Mouse (Mus musculus) gastrocnemius, postnatal 4 days (tissue): ENCODE data around the gene Bmp8b. TPM values are rescaled to one million over a fixed set of nuclear protein-coding genes. Genes with fewer than 3 reads are reported as not detected.
A peak's percentile ranks its signal among the peaks of the same experiment; 100 is the strongest.
"Not testable (repeated sequence)": the region's sequence is repeated elsewhere in the genome, so short reads cannot be mapped to it uniquely, and the experiment has no call there.

Experiments
- DNase-seq, 2 experiments: peaks; one replicate each; pipeline ENCODE4 v3.0.0; 2021 to 2022; ENCODE audit warnings: low spot score in 2 of 2, mixed read lengths in 2 of 2
- total RNA-seq, 2 experiments: library from RNA; stranded (reverse); gene quantifications; 2 replicates each; pipeline ENCODE4 v1.2.3; 2021

The Bmp8b gene
- total RNA-seq, 2 experiments from 2014 or later: not detected

DNA sequence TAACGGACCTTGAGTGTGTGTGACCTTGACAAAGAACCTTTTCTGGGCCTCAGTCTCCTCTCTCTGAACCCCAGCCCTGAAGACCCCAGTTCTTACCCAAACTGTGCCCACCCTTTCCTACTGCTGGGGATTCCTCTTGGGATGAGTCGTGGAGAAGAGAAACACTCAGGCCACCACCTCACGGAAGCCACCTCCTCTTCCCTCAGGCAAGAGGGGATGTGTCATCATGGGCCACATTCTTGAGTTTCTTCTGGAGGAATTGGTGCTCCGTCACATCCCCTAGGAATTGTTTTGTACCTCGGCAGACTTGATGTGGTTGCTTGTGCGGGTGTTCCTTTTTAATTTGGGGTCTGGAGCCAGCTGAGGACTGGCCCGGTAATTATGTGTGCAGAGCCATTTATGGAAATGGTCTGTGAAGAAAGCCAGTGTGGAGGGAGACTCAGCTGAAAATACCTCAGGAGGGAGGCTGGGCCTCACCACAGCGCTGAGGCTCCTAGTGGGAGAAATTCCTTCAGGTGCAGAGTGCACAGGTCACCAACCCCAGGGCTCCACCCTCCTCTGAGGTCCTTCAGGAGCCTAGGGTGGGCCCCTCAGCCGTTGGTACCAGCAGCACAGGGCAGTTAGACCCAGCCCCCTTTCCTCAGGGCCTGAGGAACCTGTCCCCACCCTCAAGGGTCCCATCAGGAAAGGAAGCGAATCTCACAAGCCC is 6.5 kb downstream of the Bmp8b start:
- DNase-seq: not testable (repeated sequence)

DNA sequence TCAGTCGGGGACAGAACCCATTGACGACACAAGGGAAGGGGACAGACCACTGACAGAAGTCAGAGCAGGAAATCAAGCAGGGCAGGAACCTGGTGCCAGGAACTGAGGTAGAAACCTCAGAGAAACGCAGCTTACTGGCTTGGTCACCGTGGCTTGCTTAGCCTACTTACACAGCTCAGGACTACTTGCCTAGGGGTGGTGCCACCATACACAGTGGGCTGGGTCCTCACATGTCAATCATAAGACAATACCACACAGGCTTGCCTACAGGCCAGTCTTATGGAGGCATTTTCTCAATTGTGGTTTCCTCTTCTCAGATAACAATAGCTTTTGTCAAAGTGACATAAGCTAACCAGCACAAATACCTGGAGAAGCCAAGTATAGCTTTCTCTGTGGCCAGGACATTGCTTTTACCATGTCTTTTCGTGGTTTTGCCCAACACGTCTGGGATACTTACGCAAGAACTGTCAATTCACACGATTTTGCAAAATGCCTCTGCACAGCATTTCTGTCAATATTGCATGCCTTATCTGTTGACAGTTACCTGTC is 7.3 kb downstream of the Bmp8b start:
- DNase-seq: no peak

- DNase-seq: not testable (repeated sequence)
These were observed 9.7 kb downstream of the Bmp8b start for GRCm38 (mm10) chr4:123114651-123115050.

GRCm38 (mm10) chr4:123116011-123116410 is 11.0 kb downstream of the Bmp8b start, which contains the start of gene Oxct2b:
TSS of gene Oxct2b (plus strand) at chr4:123116266.
- no peak for DNase-seq

- not testable (repeated sequence) for DNase-seq
These were observed 11.7 kb downstream of the Bmp8b start for GRCm38 (mm10) chr4:123116640-123117039.

- no peak for DNase-seq
These were observed 16.3 kb downstream of the Bmp8b start for GRCm38 (mm10) chr4:123121286-123121685.

GRCm38 (mm10) chr4:123126626-123127025 is 21.7 kb downstream of the Bmp8b start:
- DNase-seq: no peak

GRCm38 (mm10) chr4:123127051-123127450 is 22.1 kb downstream of the Bmp8b start:
- no peak for DNase-seq

- DNase-seq: no peak
These were observed 32.6 kb downstream of the Bmp8b start for GRCm38 (mm10) chr4:123137551-123137950.

DNA sequence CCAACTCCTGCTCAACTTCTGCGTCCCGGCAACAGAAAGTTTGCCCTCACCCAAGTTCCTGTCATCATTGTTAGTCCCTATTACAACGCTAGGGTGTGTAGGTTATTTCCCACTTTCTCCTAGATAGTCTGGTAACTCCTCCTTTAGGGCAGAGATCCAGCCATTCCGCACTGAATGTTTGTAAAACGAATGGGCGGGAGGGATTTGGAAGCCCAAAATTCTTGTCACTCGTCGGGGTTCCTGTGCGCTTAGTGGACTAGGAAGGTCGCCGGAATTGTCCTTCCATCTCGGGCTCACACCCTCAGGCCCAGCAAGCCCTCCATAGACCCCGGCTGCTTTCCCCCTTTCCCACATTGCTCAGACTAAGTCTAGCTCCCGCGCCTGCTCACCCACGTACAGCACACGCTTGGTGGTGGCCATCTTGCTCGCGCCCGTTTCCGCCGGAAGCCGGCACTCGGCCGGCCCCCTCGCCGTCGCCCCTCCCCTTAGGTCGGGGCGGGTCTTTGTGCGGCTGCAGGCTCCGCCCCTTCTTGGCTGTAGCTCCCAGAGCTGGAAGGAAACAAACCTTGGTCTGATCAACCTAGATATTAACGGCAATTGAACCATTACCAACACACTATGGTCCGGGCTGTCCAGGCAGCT is 34.7 kb downstream of the Bmp8b start, which contains the start of gene Ppie:
Gene Ppie (minus strand): TSS at position 439 of the 642 bp plus-strand sequence.
- peak; percentile 63 to 82 for DNase-seq

GRCm38 (mm10) chr4:123147446-123148150 is 42.6 kb downstream of the Bmp8b start:
- no peak for DNase-seq

DNA sequence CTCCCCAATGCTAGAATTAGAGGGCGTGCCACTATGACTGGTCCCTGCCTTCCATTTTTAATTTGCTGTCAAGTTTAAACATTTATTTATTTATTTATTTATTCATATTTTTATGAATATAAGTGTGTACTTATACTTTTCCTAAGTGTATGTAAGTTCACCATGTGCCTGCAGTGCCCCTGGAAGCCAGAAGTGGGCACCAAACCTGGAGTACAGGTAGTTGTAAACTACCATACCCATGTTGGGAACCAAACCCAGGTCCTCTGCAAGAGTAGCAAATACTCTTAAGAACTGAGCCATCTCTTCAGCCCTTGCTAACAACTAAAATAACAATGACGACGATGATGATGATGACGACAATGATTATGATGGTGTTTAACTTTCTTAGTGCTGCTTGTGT is 47.0 kb downstream of the Bmp8b start:
- DNase-seq: no peak

- no peak for DNase-seq
These were observed 48.0 kb downstream of the Bmp8b start for GRCm38 (mm10) chr4:123152976-123153375.

DNA sequence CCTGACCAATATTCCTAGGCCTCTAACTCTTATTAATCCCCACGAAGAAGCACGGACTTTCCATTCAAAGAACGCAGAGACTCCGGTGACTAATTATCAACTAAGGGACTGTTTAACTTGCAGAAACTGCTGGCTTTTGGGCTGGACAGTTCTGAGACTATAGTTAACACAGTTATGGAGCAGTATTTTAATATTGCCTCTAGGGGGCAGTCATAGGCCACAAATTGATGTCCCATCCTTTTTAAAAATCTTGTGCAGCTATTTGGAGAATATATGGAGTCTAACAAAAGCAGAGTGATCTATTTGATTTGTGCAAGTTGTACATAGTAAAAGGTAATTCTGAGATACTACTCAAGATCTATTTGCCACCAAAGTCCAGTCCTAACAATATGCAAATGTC is 50.0 kb downstream of the Bmp8b start:
- DNase-seq: no peak

DNA sequence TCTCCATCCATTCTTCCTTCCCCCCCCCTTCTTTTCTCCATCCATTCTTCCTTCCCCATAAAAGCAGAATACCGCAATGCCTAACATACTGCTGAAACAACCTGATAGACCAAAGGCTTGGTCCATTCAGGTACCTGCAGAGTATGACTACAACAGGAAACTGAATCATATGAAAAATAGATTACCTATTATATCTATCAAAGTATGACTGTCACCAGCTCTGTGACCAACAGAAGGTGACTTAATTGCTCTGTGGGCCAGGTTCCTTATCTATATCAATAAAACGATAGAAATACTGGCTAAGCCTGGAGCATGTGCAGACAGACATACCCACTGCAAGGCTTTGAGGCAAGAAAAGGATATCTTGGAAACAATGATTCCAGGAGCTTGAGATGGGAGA is 50.5 kb downstream of the Bmp8b start:
- no peak for DNase-seq

GRCm38 (mm10) chr4:123155840-123156239 is 50.9 kb downstream of the Bmp8b start:
- no peak for DNase-seq

DNA sequence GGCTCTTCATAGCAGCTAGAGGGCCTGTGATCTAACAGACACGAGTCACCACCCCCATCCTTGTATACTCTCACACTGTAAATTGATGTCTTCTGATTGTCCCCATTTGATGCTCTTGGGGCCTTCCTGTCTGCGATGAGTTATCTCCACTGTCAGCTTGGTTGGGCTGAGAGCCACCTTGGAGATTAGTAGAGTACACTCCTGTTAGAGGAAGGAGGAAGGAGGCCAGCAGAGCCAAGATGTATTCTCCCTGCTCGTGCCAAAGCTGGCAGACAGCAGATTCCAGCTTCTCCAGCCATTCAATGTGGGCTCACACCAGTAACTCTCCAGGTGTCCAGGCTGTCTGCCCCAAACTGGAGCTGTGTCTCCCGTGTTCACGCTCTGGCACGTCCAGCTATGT is 55.6 kb downstream of the Bmp8b start:
- DNase-seq: no peak

GRCm38 (mm10) chr4:123161251-123161650 is 56.3 kb downstream of the Bmp8b start:
- DNase-seq: not testable (repeated sequence)

DNA sequence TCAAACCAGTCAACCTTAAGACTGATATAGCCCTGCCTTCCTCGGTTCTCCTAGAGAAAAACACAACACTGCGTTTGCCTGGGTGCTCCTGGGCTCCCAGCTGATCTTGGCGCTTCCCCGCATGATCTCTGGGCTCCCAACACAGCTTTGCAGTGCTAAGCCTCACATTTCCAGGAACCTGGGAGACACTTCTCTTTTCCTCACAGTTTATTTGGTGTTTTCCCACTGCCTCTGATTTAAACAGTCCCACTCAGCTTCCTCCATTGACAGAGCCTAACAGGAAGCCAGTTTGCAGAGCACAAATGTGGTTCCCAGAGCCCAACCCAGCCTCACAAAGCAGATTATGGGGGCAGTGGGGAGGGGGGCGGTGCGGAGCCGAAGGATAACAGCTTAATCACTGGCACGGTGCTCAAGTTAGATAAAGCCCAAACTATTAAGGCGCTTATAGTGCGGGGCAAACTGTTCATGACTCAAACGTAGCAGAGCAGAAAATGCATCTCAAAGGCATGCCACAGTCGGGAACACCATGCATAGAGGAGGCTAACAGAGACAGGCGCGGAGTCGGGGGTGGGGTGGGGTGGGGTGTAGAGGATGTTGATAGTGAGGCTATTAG is 57.4 kb downstream of the Bmp8b start:
- DNase-seq: no peak

DNA sequence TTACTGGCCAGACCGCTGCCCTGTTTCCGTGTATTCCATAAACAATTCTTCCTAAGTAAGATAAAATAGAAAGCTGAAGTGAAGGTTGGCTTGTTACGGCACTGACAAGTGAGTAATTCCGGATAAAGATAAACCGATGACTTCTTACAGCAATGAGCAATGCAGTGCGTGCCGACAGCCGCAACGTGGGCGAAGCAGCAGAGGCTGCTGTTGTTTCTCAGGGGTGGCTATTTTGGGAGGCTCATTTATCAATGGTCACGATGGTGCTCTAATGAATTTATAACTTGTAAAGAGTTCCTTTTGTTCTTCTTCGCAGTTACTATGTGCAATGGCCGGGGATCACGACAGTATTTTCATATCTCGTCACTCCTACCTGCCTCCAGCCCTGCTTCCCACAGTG is 59.2 kb downstream of the Bmp8b start:
- DNase-seq: no peak

- DNase-seq: no peak
These were observed 66.8 kb downstream of the Bmp8b start for GRCm38 (mm10) chr4:123171811-123172210.
